Mouse (Mus musculus) monocyte, adult 5-6 weeks (primary cell): Measurements from ENCODE around the gene Tmem253. TPM values are rescaled to one million over a fixed set of nuclear protein-coding genes. Genes with fewer than 3 reads are reported as not detected.

Source experiments
- ATAC-seq: fragments of 153-309, 156-312 bp; replicated peaks from 2 replicates; pipeline ENCODE4 v1.8.0; 2017; ENCODE audit warnings: mild to moderate bottlenecking; ENCODE audit not compliant: low TSS enrichment, insufficient number of reproducible peaks, severe bottlenecking, poor library complexity, low FRiP score
- total RNA-seq: library from RNA; stranded (forward); fragments of 200-1000, 200-491, 200-594 nt; gene quantifications from 3 replicates; pipeline ENCODE4 v1.2.3, GENCODE M21; 2017

The Tmem253 gene
- total RNA-seq, 1 experiment from 2014 or later: not detected

DNA sequence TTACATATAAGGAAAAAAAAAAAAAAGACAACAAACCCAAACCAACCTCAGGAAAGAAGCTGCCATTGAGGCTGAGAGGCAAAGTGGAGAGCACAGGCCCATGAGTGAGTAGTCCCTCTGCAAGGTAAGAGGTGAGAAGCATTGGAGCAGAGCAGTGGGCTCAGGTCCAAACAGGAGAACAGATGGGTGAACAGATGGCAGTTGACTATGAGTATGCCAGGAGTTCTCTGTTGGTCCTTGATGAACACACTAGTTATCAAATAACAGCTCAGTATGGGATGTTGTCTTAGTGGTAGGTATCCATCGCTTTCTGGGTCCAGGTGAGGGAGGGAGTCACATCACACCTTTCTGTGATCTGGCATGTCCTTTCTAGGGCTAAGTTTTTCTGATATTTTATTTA is 45.3 kb downstream of the Tmem253 start:
- no peak for ATAC-seq

DNA sequence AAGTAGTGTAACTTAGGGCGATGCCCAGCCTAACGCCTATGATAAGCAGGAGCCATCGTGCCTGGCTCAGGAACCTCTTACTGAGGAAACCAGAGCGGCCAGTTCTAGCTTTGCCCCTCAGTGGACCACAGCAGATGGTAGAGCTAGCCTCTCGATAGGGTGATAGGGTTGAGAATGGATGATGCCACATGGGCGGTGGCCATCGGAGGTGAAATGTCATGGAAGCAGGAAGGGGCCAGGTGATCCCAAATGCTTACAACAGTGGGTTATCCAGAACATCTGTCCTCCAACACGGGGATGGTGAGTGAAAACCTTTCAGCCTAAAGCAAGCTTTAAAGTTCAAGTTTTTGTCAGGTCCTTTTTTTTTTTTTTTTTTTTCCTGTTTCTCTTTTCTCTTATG is 46.3 kb downstream of the Tmem253 start:
- ATAC-seq: no peak

DNA sequence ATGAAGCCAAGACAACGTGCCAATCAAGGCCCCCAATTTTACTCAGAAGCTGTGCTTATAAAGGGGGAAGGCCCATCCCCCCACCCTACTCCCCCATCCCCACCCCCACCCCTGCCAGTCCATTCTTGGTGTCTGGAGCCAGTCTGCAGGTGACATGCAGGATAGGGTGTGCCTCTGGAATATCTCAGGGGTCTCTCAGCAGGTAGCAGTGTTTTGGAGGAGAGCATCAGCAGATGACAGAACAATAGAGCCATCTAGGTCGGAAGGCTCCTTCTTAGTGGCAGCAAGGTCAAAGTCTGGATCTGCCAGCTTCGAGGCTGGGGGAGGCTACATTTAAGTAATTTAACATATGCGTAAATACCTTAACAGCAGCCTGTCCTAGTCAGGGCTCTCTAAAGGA is 50.7 kb downstream of the Tmem253 start:
- ATAC-seq: no peak

Other genes starting within 250 kb of the Tmem253 start
- not detected in 3 replicates for gene Ang4, start 242.1 kb upstream of the Tmem253 start, total RNA-seq
- not detected in 3 replicates for gene AY358078, start 215.6 kb upstream of the Tmem253 start, total RNA-seq
- 2.9 TPM in 1 of 3 replicates, not detected in the others for gene Ear6, start 162.0 kb upstream of the Tmem253 start, total RNA-seq
- gene Mettl17, start 130.8 kb upstream of the Tmem253 start, total RNA-seq: 16.1 to 24.4 TPM (median 21.4 TPM) in 3 replicates
- not detected in 3 replicates for gene Slc39a2, start 122.8 kb upstream of the Tmem253 start, total RNA-seq
- 0.43 to 9.4 TPM (median 1.3 TPM) in 3 replicates for gene Ndrg2, start 101.5 kb upstream of the Tmem253 start, total RNA-seq
- gene Tppp2, start 97.2 kb upstream of the Tmem253 start, total RNA-seq: 2.5 TPM in 1 of 3 replicates, not detected in the others
- gene Rnase13, start 92.9 kb upstream of the Tmem253 start, total RNA-seq: not detected in 3 replicates
- gene Arhgef40, start 30.9 kb upstream of the Tmem253 start, total RNA-seq: 2.5 to 9.0 TPM (median 3.2 TPM) in 3 replicates
- 7.1 to 11.0 TPM (median 8.5 TPM) in 3 replicates for gene Zfp219, start 5.1 kb downstream of the Tmem253 start, total RNA-seq
- not detected in 3 replicates for gene Olfr221, start 26.8 kb downstream of the Tmem253 start, total RNA-seq
- 287 to 397 TPM (median 370 TPM) in 3 replicates for gene Hnrnpc, start 88.4 kb downstream of the Tmem253 start, total RNA-seq
- gene Rpgrip1, start 95.0 kb downstream of the Tmem253 start, total RNA-seq: 10.6 to 12.6 TPM (median 12.3 TPM) in 3 replicates
- gene Supt16, start 181.8 kb downstream of the Tmem253 start, total RNA-seq: 96.8 to 144 TPM (median 108 TPM) in 3 replicates
- 105 to 153 TPM (median 127 TPM) in 3 replicates for gene Chd8, start 242.1 kb downstream of the Tmem253 start, total RNA-seq